Comparison of ENCODE assay signal across 14 mouse cellular contexts in the genomic region with DNA sequence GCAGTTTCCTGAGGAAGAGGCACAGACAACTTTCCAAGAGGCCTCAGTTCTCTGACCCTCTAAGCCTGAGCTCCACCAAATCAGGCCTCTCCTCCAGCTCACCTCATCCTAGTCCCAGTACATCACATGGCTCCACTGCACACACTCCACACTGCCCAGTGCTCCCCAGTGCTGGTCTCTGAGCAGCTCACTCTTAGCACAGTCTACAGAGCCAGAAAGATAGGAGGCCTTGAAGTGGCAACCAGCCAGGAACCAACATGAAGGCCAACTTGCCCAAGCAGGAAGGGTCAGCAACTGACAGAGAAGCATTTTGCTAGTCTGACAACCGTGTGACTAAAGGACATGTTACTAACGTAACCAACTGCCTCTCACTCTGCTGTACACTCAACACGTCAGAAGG. TPM values are rescaled to one million over a fixed set of nuclear protein-coding genes. Genes with fewer than 3 reads are reported as not detected.
A peak's percentile ranks its signal among the peaks of the same experiment; 100 is the strongest.
DNase-seq lines count a peak whose midpoint lies in the region; ATAC-seq lines count a peak whose summit lies in the region.
"Had no signal": no experiment of that assay in that cellular context is flagged by ENCODE, and none has a peak within 500 bp of the region (broad histone marks: within the 10 kb centered on the region; RNA-seq: fewer than 3 reads in every experiment).

No protein-coding gene starts in this region.

- H3K27me3 ChIP-seq in lung, embryonic 15.5 days, result no peaks in the 10 kb centered on the region
- no peaks in the 10 kb centered on the region for H3K27me3 ChIP-seq in midbrain, embryonic 10.5 days (ENCODE audit: low read depth, poor library complexity, severe bottlenecking)
- H3K27me3 ChIP-seq: CH12.LX; intestine, embryonic 15.5 days; limb, embryonic 12.5 days had no signal

- H3K4me2 ChIP-seq in lung, embryonic 15.5 days, result no peak overlapping the region
- H3K4me2 ChIP-seq: intestine, embryonic 15.5 days; limb, embryonic 12.5 days had no signal

- H3K9ac ChIP-seq in lung, embryonic 15.5 days, result no peak overlapping the region
- H3K9ac ChIP-seq: intestine, embryonic 15.5 days; limb, embryonic 12.5 days had no signal

- H3K4me3 ChIP-seq in lung, embryonic 15.5 days, result no peak overlapping the region
- H3K4me3 ChIP-seq in midbrain, embryonic 10.5 days, result no peak overlapping the region
- H3K4me3 ChIP-seq: intestine, embryonic 15.5 days; limb, embryonic 12.5 days; myocyte had no signal

- H3K4me1 ChIP-seq in lung, embryonic 15.5 days, result peaks cover 13% of the 10 kb centered on the region
- H3K4me1 ChIP-seq in midbrain, embryonic 10.5 days, result peaks cover 14% of the 10 kb centered on the region

- 75% methylated on average over 3 of the region's 3 CpGs for WGBS in lung, embryonic 15.5 days
- 91% methylated on average over 3 of the region's 3 CpGs for WGBS in midbrain, embryonic 10.5 days

- no peak for DNase-seq in lung, postnatal 36 days
- DNase-seq in adipocyte (ENCODE audit: low spot score), result peak; percentile 64
- peak; percentile 85 for DNase-seq in adrenal gland, postnatal 14 days
- peak; percentile 10 for DNase-seq in lung, postnatal 10 days
- DNase-seq in midbrain, embryonic 10.5 days (ENCODE audit: low spot score), result no peak
- DNase-seq: cerebellum, postnatal 10 days; embryo, embryonic 11 days had no signal

- H3K36me3 ChIP-seq in lung, embryonic 15.5 days, result peaks cover 75% of the 10 kb centered on the region
- H3K36me3 ChIP-seq in midbrain, embryonic 10.5 days, result peaks cover 88% of the 10 kb centered on the region

- no peak overlapping the region for H3K27ac ChIP-seq in lung, embryonic 15.5 days
- H3K27ac ChIP-seq in midbrain, embryonic 10.5 days (replicated peaks), result no peak overlapping the region
- H3K27ac ChIP-seq: intestine, embryonic 15.5 days; limb, embryonic 12.5 days had no signal

- ATAC-seq in lung, embryonic 15.5 days (ENCODE audit: borderline replicate concordance, extremely low read depth, low FRiP score, low TSS enrichment), result 0 out of 2 replicates have a peak, but pooled peaks have one; percentile 39
- ATAC-seq in activated CD4-positive, CD25-positive, alpha-beta regulatory T cell, adult 4 months, result no peak
- ATAC-seq: forebrain, embryonic 14.5 days; intestine, embryonic 15.5 days had no signal

- no peaks in the 10 kb centered on the region for H3K9me3 ChIP-seq in lung, embryonic 15.5 days
- H3K9me3 ChIP-seq in midbrain, embryonic 10.5 days (replicated peaks), result no peaks in the 10 kb centered on the region
- H3K9me3 ChIP-seq: intestine, embryonic 15.5 days; limb, embryonic 12.5 days had no signal

RNA-seq across cellular contexts. Expression of gene Mterf4, which starts 5.1 kb away (rescaled TPM):
- polyA plus RNA-seq in lung, embryonic 15.5 days (2015; fragmentation: Nextera tagmentation; extraction: Ambion mirVana), result 29.5 and 32.7 TPM in 2 replicates
- total RNA-seq in adrenal gland, postnatal 14 days (2021), result 29.1 and 32.4 TPM in 2 replicates
- 34.9 and 36.6 TPM in 2 replicates for polyA plus RNA-seq in midbrain, embryonic 10.5 days (2016; fragmentation: Nextera tagmentation; extraction: Ambion mirVana)
- 10 to 100 TPM; 17.6 to 24.0 TPM for polyA plus RNA-seq in activated CD4-positive, CD25-positive, alpha-beta regulatory T cell, adult 4 months (2017; shearing (Covaris generic))

RNA-seq across cellular contexts. Expression of gene Ppp1r7, which starts 42.1 kb away (rescaled TPM):
- 63.3 and 70.5 TPM in 2 replicates for polyA plus RNA-seq in lung, embryonic 15.5 days (2015; fragmentation: Nextera tagmentation; extraction: Ambion mirVana)
- total RNA-seq in adrenal gland, postnatal 14 days (2021), result 22.1 and 27.2 TPM in 2 replicates
- polyA plus RNA-seq in midbrain, embryonic 10.5 days (2016; fragmentation: Nextera tagmentation; extraction: Ambion mirVana), result 79.0 and 84.5 TPM in 2 replicates
- 10 to 100 TPM; 68.9 to 74.5 TPM for polyA plus RNA-seq in activated CD4-positive, CD25-positive, alpha-beta regulatory T cell, adult 4 months (2017; shearing (Covaris generic))

RNA-seq across cellular contexts. Expression of gene Pask, which starts 42.7 kb away (rescaled TPM):
- polyA plus RNA-seq in lung, embryonic 15.5 days (2015; fragmentation: Nextera tagmentation; extraction: Ambion mirVana), result 16.4 and 17.8 TPM in 2 replicates
- 4.0 and 5.3 TPM in 2 replicates for total RNA-seq in adrenal gland, postnatal 14 days (2021)
- 26.9 and 31.0 TPM in 2 replicates for polyA plus RNA-seq in midbrain, embryonic 10.5 days (2016; fragmentation: Nextera tagmentation; extraction: Ambion mirVana)
- polyA plus RNA-seq in activated CD4-positive, CD25-positive, alpha-beta regulatory T cell, adult 4 months (2017; shearing (Covaris generic)), result 1 to 10 TPM; 2.1 to 2.4 TPM

Comparison
In these comparisons a context has a peak if more than half of its experiments do, and no peak if none do; other contexts are left out.
1. DNase-seq: peak in adipocyte (single experiment), adrenal gland, postnatal 14 days (single experiment) and lung, postnatal 10 days (single experiment); none in lung, postnatal 36 days (single experiment) and midbrain, embryonic 10.5 days (single experiment).